Mouse (Mus musculus) limb, embryonic 15.5 days (tissue): Measurements from ENCODE around the gene Snrk. TPM values are rescaled to one million over a fixed set of nuclear protein-coding genes. Genes with fewer than 3 reads are reported as not detected.

Experiments used
- ATAC-seq: fragments of 200-750 bp; cut with Nextera tagmentation; 2 replicates; pipeline ENCODE4 v1.8.0; 2017; ENCODE audit warnings: low read depth, moderate TSS enrichment; ENCODE audit not compliant: insufficient number of reproducible peaks, low FRiP score, low TSS enrichment
- H3K27ac ChIP-seq: fragments of 300-500 bp; sonication (generic); 2 replicates; pipeline ENCODE4 v1.5.1; 2015; ENCODE audit warnings: moderate library complexity, mild to moderate bottlenecking, inconsistent platforms
- H3K27me3 ChIP-seq: fragments of 300-500 bp; sonication (generic); 2 replicates; pipeline ENCODE4 v1.6.1; 2015; ENCODE audit warnings: inconsistent platforms
- H3K36me3 ChIP-seq: fragments of 300-500 bp; sonication (generic); 2 replicates; pipeline ENCODE4 v1.6.1; 2015; ENCODE audit warnings: inconsistent platforms
- H3K4me1 ChIP-seq: fragments of 300-500 bp; sonication (generic); 2 replicates; pipeline ENCODE4 v1.6.1; 2015; ENCODE audit warnings: inconsistent platforms
- H3K4me2 ChIP-seq: fragments of 300-500 bp; sonication (generic); 2 replicates; pipeline ENCODE4 v1.6.1; 2015; ENCODE audit warnings: mild to moderate bottlenecking, inconsistent platforms
- H3K4me3 ChIP-seq: fragments of 300-500 bp; sonication (generic); 2 replicates; pipeline ENCODE4 v1.5.1; 2015; ENCODE audit warnings: mild to moderate bottlenecking, inconsistent platforms
- H3K9ac ChIP-seq: fragments of 300-500 bp; sonication (generic); 2 replicates; pipeline ENCODE4 v1.6.1; 2015; ENCODE audit warnings: inconsistent platforms
- H3K9me3 ChIP-seq: fragments of 300-500 bp; sonication (generic); 2 replicates; pipeline ENCODE4 v1.6.1; 2016; ENCODE audit warnings: inconsistent platforms
- WGBS: fragments of 180-500 bp; shearing (Covaris S2); methylation state at CpG from one replicate; pipeline ENCODE4 v1.1.7; 2015; 5-methylcytosine and 5-hydroxymethylcytosine counted together
- polyA plus RNA-seq: library from polyadenylated mRNA; unstranded; fragments of >200 nt; fragmentation: Nextera tagmentation; extraction: Ambion mirVana; gene quantifications from 2 replicates; pipeline ENCODE4 v1.2.1, GENCODE M21; 2015

Gene Snrk
- polyA plus RNA-seq, 1 experiment from 2014 or later, result 58.0 TPM

DNA sequence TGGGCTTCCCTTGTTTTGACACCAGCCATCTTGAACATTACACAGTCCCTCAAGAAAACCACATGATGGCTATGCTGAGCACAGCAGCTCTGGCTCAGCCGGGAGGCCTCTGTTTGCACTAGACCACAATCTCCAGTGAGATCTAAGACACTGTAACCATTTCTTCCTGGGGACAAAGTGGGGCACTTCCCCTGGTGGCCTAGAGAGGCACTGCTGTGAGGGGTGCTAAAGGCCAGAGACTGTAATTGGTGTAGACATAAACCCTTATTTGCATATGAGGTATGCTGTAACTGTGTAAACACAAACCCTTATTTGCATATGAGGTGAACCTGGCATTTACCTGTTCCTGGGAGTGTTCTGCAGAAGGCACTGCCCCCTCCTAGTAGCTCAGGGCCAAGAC is 71.7 kb downstream of the Snrk start:
- WGBS, result 74% methylated on average over 1 of the region's 1 CpGs

DNA sequence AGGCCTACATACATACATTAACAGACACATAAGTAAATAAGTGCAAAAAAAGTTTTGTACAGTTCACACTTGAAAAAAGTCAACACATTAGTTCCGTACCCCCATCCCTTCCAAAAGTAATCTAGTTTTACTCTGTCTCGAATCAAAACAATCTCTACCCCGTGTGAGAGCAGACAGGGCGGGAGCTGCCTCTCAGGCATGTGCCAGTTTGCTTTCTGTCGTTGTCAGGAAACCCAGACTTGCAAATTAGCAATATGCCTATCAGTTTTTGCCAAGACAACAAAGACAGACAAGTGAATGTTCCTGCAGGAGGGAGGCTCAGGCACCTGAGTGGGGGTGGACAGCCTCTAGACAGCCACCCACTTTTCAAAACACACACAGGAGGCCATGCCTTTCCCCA is 76.3 kb downstream of the Snrk start:
- WGBS, result 55% methylated on average over 5 of the region's 5 CpGs
- no peak for ATAC-seq
- Histone ChIP-seq H3K4me1 (peaks cover 8% of the 10 kb centered on the region), H3K27ac (no peak overlapping the region), H3K36me3 (peaks cover under 1% of the 10 kb centered on the region; the same call in 1 of the 2 replicates), H3K9me3 (no peaks in the 10 kb centered on the region), H3K4me3 (no peak overlapping the region), H3K4me2 (no peak overlapping the region), H3K27me3 (no peaks in the 10 kb centered on the region), H3K9ac (no peak overlapping the region)

More for the DNA sequence above, 71.7 kb downstream of the Snrk start:
- H3K4me1 ChIP-seq, result 0 out of 2 replicates have a peak, but pooled peaks cover 5% of the 10 kb centered on the region
- no peak overlapping the region for H3K27ac ChIP-seq
- no peak for ATAC-seq
- H3K9ac ChIP-seq, result no peak overlapping the region
- no peaks in the 10 kb centered on the region for H3K36me3 ChIP-seq
- no peaks in the 10 kb centered on the region for H3K27me3 ChIP-seq
- H3K4me3 ChIP-seq, result no peak overlapping the region
- no peak overlapping the region for H3K4me2 ChIP-seq
- no peaks in the 10 kb centered on the region for H3K9me3 ChIP-seq

DNA sequence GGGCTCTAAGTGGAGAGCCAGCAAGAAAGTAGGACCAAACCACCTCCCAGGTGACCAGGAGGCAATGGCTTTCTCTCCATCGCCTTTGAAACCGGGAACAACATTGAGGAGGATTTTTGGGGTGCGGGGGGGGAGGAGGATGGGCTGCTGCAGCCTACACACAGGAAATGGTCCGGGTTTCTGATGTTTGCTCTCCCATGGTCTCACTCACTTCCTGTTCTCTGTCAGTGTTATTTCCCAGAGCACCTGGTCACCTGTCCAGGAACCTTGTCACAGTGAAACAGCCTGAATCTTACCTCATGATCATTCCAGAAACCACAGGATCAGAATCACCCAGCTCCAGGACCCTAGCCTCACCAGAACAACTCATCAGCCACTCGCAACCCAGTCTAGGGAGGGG is 76.8 kb downstream of the Snrk start:
- H3K4me1 ChIP-seq, result peaks cover 8% of the 10 kb centered on the region

DNA sequence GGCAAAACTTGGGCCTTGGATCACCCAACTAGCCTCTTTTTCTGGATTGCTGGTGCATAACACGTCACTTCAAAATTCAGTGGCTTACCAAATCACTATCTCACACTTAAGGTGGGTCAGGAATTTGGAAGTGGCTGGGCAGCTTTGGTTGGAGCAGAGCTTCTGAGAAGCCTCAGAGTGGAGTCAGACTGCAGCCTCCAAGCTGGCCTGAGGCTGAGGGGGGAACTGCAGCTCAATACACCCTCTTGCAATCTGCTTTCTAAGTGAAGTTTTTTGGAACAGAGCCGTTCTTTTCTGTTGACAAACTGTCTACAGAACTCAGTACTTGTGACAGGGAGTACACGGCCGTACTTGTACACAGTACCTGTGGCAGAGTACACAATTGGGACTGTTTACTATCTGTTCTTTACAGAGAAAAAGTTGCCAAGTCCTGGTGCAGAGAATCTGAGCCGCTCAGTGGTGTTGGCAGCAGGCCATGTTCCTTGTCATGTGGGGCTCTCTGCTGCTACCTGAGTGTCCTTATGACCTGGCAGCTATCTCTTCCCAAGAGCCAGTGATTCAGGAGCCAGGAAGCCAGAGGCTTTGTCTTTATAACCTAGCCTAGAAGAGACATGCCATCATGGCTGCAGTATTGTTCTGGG is 78.1 kb downstream of the Snrk start:
- Histone ChIP-seq H3K9ac (no peak overlapping the region), H3K4me2 (no peak overlapping the region), H3K27me3 (no peaks in the 10 kb centered on the region), H3K4me3 (no peak overlapping the region), H3K27ac (no peak overlapping the region), H3K36me3 (peaks cover 3% of the 10 kb centered on the region; the same call in 1 of the 2 replicates), H3K4me1 (peaks cover 10% of the 10 kb centered on the region), H3K9me3 (no peaks in the 10 kb centered on the region)
- WGBS, result 75% methylated on average over 5 of the region's 5 CpGs
- ATAC-seq, result no peak

More for the DNA sequence above, 76.8 kb downstream of the Snrk start:
- Histone ChIP-seq H3K9me3 (no peaks in the 10 kb centered on the region), H3K36me3 (peaks cover 3% of the 10 kb centered on the region; the same call in 1 of the 2 replicates), H3K4me2 (no peak overlapping the region), H3K27me3 (no peaks in the 10 kb centered on the region), H3K9ac (no peak overlapping the region), H3K4me3 (no peak overlapping the region), H3K27ac (no peak overlapping the region)
- no peak for ATAC-seq
- 68% methylated on average over 5 of the region's 5 CpGs for WGBS

DNA sequence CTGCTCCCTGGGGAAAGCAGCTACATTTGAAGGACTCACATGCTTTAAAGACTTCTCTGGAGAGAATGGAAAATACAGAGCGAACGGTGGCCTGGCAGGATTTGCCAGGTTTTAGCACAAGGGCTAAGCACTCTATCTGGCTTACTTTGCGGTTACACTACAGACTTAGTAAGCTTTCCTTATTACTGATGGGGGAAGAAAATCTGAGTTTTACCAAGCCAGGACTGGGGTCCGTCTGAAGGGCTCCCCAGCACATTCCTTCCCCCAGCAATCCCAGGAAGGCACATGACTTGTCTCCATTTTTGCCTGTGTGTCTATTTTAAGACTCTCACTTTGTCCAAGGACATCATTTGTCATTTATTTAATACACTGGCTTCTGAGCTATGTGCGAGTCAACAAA is 80.0 kb downstream of the Snrk start:
- peaks cover 8% of the 10 kb centered on the region; the same call in 1 of the 2 replicates for H3K36me3 ChIP-seq
- no peak overlapping the region for H3K9ac ChIP-seq
- H3K4me2 ChIP-seq, result no peak overlapping the region
- H3K4me1 ChIP-seq, result peaks cover 10% of the 10 kb centered on the region
- no peak overlapping the region; the same call in 1 of the 2 replicates for H3K27ac ChIP-seq
- H3K27me3 ChIP-seq, result no peaks in the 10 kb centered on the region
- no peaks in the 10 kb centered on the region for H3K9me3 ChIP-seq
- ATAC-seq, result no peak
- WGBS, result 56% methylated on average over 5 of the region's 5 CpGs
- H3K4me3 ChIP-seq, result no peak overlapping the region

DNA sequence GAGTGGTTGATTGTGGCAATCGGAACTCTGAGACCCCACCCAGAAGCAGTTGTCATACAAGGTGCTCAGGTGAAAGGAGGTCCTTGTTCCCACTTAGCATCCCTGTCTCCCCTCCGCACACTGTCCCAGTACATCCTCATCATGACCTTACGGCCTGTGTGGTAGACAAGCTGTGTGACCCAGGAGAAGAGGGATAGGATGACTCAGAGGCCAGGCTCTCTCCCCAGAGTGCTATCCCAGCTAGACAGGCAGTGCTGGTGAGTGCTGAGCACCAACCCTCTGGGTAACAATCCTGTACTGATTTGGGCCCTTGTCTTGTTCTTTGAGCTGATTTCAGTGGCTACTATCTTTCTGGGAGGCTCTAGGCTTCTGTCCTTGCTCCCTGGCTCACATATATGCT is 81.6 kb downstream of the Snrk start:
- WGBS, result 84% methylated on average over 3 of the region's 3 CpGs
- no peak overlapping the region for H3K4me3 ChIP-seq
- no peak overlapping the region for H3K9ac ChIP-seq
- H3K9me3 ChIP-seq, result no peaks in the 10 kb centered on the region
- H3K4me1 ChIP-seq, result peaks cover 8% of the 10 kb centered on the region
- H3K27ac ChIP-seq, result no peak overlapping the region
- no peaks in the 10 kb centered on the region for H3K27me3 ChIP-seq
- peaks cover 8% of the 10 kb centered on the region; the same call in 1 of the 2 replicates for H3K36me3 ChIP-seq
- no peak for ATAC-seq
- H3K4me2 ChIP-seq, result no peak overlapping the region

DNA sequence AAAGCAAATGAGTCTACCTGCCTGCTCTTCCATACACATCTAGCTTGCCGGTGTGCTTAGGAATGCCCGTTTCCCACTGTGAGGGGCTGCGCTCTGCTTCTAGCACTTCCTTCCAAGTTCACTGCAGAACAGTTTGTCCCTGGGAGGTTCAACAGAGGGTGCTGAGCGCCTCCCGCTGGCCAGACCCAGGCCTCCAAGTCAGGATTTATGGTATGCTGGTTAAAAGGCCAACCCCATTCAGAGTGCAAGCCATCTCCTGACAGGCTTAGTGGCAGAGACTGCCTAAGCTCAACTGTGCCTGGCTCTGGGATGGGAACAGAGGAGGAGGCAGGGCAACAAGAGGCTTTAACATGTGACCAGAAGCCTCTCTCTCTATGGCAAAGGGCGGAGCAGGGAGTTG is 82.2 kb downstream of the Snrk start:
- Histone ChIP-seq H3K4me3 (no peak overlapping the region), H3K9me3 (no peaks in the 10 kb centered on the region), H3K27ac (no peak overlapping the region), H3K9ac (no peak overlapping the region), H3K36me3 (peaks cover 8% of the 10 kb centered on the region; the same call in 1 of the 2 replicates), H3K27me3 (no peaks in the 10 kb centered on the region), H3K4me2 (no peak overlapping the region), H3K4me1 (peaks cover 6% of the 10 kb centered on the region)
- ATAC-seq, result no peak
- 34% methylated on average over 6 of the region's 6 CpGs for WGBS

DNA sequence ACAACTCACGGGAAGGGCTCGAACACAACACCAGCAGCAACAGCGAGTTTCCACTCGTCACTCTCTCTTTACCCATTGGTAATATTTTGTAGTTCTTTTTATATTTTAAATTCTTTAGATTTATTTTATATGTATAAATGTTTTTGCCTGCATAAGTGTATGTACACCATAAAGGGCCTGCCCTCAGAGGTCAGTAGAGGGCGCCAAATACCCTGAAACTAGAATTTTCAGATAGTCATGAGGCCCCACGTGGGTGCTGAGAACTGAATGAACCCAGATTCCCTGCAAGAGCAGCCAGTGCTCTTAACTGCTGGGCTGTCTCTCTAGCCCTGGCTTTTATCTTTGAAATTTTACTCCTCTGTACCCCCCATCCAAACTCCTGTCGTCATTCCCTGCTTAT is 87.4 kb downstream of the Snrk start:
- 72% methylated on average over 7 of the region's 7 CpGs for WGBS
- no peak overlapping the region for H3K4me2 ChIP-seq
- H3K27me3 ChIP-seq, result no peaks in the 10 kb centered on the region
- peaks cover 5% of the 10 kb centered on the region; the same call in 1 of the 2 replicates for H3K36me3 ChIP-seq
- H3K4me1 ChIP-seq, result peaks cover 4% of the 10 kb centered on the region; the same call in 1 of the 2 replicates
- H3K9ac ChIP-seq, result no peak overlapping the region
- no peak for ATAC-seq
- H3K4me3 ChIP-seq, result no peak overlapping the region
- no peaks in the 10 kb centered on the region for H3K9me3 ChIP-seq
- no peak overlapping the region for H3K27ac ChIP-seq

DNA sequence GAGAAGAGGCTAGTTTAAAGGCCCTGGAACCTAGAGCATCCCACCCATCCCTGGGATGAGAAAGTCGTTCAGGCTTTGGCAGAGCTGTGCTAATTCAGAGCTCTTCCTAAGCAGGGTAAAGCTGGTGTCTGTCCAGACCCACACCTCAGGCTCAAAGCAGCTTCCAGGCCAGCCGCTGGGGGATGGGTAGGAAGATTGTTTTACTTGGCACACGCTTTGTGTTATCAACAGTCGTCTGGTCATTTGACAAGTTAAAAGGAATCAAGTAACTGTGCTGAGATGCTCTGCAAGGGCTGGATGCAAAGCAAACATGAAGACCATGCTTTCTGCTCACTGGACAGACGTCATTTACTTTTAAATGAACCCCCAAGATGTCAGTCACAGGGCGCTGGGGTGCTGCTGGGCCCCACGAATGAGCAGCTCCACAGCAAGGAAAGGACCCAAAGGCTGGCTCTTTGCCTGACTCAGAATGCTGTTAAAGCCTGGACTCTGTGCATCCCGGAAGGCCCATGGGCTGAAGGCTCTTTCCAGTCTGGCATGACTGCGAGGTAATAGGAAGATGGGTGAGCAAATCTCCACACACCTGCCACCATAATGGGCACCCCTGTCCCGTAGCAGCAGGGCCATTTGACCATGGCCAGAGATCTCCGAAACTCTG is 88.6 kb downstream of the Snrk start:
- H3K9me3 ChIP-seq, result no peaks in the 10 kb centered on the region
- no peak overlapping the region for H3K27ac ChIP-seq
- H3K9ac ChIP-seq, result no peak overlapping the region
- no peak overlapping the region for H3K4me2 ChIP-seq
- H3K36me3 ChIP-seq, result peaks cover 3% of the 10 kb centered on the region; the same call in 1 of the 2 replicates
- ATAC-seq, result no peak
- H3K4me3 ChIP-seq, result no peak overlapping the region
- no peaks in the 10 kb centered on the region for H3K27me3 ChIP-seq
- H3K4me1 ChIP-seq, result peaks cover 3% of the 10 kb centered on the region; the same call in 1 of the 2 replicates
- 57% methylated on average over 11 of the region's 11 CpGs for WGBS

DNA sequence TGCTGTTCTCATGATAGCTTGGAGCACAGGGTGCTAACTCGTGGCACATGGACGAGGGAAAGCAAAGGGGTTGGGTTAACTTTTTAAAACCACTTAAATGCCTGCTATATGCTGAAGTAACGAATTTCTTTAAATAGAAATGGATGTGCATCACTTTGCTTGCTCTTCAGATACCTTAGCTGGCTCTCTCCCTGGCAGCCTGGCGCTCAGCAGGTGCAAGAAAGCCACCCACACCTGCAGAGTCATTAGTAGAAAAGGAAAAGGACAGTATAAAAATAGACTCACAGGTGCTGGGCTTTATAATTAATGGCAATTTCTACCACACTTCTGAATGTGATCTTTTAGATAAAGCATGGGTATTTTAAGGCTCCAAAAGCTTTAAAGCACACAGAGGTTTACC is 91.2 kb downstream of the Snrk start:
- WGBS, result 68% methylated on average over 4 of the region's 4 CpGs
- Histone ChIP-seq H3K36me3 (no peaks in the 10 kb centered on the region), H3K4me1 (peaks cover 3% of the 10 kb centered on the region; the same call in 1 of the 2 replicates), H3K9me3 (no peaks in the 10 kb centered on the region), H3K27me3 (no peaks in the 10 kb centered on the region), H3K27ac (no peak overlapping the region), H3K9ac (no peak overlapping the region), H3K4me2 (no peak overlapping the region), H3K4me3 (no peak overlapping the region)
- ATAC-seq, result no peak

DNA sequence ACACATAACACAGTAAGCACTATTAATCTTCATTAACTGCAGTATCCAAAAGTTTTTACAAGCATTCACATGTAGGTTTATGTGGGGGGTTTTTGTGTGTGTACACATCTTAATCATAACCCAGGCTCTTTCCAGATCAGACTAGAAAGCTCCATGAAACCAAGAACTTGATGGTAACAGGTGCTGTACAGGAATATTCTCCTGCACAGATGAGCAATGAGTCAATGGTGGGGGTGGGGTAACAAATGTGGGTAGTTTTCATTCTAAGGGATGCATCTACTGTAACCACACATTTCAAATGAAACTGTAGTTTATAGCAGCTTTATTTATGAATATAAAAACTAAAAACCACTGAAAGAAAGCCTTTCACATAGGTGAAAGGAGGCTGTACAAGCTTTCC is 98.1 kb downstream of the Snrk start:
- Histone ChIP-seq H3K36me3 (no peaks in the 10 kb centered on the region), H3K4me1 (no peaks in the 10 kb centered on the region), H3K27me3 (no peaks in the 10 kb centered on the region), H3K4me2 (no peak overlapping the region), H3K9me3 (no peaks in the 10 kb centered on the region), H3K4me3 (no peak overlapping the region), H3K9ac (no peak overlapping the region), H3K27ac (no peak overlapping the region)
- ATAC-seq, result no peak

DNA sequence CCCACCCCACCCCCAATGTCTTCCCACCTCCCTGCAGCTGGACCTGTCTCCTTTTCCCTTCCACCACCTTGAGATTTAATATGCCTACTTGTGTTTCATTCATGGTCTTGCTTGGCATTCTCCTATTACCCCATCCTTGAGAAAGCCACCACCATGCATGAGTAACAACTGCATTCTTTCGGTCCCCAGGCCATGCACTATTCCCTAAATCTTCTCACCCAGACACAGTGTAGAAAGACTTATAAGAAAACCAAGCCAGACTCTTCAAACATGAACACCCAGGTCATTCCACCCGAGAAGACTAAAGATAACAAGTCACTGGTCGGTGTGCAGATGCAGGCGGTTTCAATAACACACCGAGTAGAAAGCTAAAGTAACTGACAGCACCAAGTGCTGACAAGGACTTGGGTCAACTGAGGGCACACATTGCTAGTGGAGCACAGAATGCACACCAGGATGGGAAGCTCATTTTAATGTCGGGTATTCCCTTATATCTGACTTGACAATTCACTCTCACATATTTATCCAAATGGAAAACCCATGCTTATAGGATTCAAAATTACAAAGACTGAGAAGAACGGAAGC is 100.0 kb downstream of the Snrk start:
- 82% methylated on average over 7 of the region's 7 CpGs for WGBS
- Histone ChIP-seq H3K27me3 (no peaks in the 10 kb centered on the region), H3K4me3 (no peak overlapping the region), H3K9me3 (no peaks in the 10 kb centered on the region), H3K4me1 (no peaks in the 10 kb centered on the region), H3K9ac (no peak overlapping the region), H3K36me3 (no peaks in the 10 kb centered on the region), H3K27ac (no peak overlapping the region), H3K4me2 (no peak overlapping the region)
- ATAC-seq, result no peak
